Mouse (Mus musculus) urinary bladder, adult 18-20 months (tissue): ENCODE measurements around the gene Gria4.
A peak's percentile ranks its signal among the peaks of the same experiment; 100 is the strongest.
"Not testable (repeated sequence)": the region's sequence is repeated elsewhere in the genome, so short reads cannot be mapped to it uniquely, and the experiment has no call there.

ENCODE experiments used
- DNase-seq, 2 experiments: peaks; one replicate each; pipeline ENCODE4 v3.0.0; 2022; ENCODE audit warnings: low spot score in 2 of 2, mixed read lengths in 2 of 2

Gene Gria4

DNA sequence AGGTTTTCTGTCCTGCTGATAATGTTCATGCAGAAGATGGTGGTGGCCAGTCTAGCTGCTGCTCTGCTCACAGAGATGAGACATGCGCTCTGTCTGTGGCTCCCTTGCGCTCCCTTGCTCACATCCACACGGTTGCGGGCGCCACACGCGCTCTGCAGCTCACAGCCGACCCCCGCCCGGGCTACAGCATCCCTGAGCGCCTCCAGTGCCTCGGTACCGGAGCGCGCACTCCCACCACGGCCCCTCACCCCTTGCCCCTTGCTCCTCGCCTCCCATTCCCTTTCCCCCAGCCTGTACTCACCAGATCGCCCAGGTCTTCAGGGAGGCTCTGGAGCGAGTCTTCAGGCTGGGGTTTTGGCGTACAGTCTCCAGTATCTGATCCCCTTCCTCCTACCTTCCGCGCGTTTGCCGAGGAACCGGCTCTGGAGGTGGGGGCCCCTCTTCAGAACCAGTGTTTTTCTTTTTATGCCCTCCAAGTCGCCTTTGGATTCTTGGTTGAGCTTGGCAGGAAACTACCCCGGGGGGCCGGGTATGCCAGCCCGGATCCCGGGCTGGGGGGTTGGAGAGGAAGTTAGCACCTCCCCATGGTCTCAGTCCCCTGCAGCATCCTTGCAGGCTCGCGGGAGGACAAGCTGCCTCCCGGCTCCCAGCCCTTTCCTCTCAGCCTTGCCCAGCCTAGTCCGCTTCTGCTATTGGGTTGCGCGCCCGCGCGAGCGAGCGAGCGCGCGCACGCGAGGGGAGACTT, at the start of gene Gria4:
Gene Gria4, minus strand, starts transcription at position 691 of the 745 bp plus-strand sequence.
- peak; percentile 21 to 24 for DNase-seq

DNA sequence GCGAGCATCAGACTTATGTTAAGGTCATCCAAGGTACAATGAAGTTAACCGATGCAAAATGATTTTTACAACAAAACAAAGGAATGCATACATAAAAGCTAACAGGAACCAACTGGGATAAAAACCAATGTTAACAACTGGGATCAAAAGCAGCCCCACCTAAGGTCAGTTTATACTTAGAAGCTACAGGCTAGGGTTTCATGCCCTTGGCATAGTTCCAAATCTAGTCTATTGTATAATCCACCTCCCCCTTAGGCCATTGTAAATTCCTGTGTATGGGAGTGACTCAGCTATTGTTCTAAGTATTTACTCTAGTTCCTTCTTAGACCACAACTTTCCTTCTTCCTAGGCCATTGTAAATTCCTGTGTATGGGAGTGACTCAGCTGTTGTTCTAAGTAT, 14.9 kb upstream of the Gria4 start:
- DNase-seq: not testable (repeated sequence)

DNA sequence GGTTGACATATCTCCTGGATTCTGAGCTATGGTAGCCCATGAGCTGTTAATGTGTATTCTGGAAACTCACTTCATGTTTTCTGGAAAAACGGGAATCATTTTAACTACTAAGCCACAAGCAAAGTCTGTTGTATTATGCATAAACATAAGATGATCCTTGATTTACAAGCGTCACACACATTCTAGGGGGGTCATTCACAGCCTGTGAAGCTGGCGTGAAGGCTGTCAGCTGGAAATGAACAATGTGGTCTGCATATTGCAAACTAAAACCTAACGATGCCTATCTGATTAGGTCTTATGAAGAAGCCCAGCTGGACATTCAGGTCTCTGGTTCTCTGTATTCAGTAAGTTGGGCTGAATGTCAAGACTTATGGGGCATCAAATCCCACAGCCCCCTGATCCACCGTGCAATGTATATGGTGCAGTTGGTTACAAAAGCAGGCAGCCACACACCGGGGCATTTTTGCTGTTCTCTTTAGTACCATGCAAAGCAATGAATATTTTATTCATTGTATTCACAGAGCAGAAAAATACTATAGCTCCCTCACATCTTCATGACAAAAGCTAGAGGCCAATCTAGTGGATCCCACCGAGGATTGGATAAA, 7.2 kb upstream of the Gria4 start:
- DNase-seq: no peak

DNA sequence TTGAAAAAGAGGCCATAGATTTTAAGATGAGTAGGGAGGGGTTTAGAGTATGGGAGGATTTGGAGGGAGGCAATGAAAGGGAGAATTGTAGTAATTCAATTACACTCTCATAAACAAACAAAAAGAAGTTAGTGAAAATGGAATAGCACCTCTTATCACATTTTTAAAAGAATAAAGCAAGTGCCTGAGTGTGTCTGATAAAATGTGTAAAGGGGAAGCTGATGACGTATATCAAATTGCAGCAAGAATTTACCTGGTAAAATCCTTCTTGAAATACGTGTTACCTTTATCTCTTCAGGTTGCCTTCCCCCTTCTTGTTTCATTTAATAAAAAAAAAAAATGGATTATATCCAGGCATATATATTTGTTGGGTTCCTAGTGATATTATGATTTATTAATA, 1.4 kb upstream of the Gria4 start:
- DNase-seq: no peak

DNA sequence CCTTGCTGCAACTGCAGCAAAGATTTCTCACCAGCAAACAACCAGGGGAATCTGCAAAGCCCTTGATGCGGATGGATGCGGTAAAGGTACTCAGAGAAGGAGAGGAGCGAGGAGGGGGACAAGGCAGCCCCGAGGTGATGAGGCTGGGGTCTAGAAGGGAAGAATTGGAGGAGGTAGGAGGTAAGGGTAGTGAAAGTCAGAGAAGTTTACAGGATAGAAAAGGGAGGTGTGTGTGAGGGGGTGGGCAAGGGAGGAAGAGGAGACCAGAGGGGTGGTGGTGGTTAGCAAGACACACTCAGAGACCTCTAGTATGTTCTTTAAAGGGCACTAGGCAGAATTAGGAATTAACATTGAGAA, 233 bp upstream of the Gria4 start:
- no peak for DNase-seq

DNA sequence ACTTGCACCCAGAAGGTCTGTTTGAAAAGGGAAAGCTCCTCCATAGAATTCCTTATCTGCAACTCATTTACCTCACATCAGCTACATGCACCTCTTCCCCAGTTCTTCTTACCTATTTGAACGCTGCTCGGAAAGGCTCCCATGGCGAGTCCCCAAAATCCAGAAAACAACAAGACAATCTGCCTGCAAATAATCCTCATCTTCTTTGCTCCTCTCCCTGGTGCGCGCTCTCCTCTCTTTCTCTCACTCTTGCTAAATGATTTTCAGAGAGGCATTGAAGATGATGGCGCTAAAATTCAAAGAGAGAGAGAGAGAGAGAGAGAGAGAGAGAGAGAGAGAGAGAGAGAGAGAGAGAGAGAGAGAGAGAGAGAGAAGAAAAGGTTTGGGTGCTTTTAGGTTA, 959 bp downstream of the Gria4 start:
- no peak for DNase-seq

DNA sequence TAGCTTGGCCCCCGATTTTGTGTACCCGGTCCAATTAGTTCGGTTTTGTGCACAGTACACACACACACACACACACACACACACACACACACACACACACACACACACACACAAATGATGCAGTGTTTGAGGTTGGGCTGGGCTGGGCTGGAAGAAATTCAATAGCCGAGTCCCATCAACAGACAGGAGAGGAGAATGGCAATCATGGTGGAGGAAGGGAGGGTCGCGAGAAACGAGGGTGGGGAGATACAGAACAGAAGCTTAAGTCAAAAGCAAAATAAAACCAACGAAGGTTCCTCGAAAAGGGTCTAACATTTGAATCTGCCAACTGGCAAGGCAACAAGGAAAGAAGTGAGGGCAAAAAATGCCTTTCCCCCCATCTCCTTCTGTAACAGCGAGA, 1.6 kb downstream of the Gria4 start:
- DNase-seq: no peak

DNA sequence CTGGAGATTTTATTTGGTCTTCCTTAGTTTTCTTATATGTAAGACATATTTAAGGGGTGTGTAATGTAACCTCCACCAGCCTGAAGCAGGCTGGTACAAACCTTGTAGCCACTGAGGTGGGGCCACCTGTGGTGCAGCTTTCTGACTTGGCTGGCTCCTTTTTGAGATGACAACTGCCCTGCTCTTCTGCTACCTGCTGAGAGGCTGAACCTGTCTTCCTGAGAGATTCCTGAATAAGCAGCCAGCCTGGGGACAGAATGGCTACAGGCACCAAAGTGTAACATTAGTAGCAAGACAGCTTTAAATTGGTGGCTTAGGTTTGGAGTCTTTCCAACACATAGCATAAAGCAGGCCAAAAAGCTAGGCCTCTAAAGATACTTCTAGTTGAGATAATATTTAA, 46.6 kb downstream of the Gria4 start:
- not testable (repeated sequence) for DNase-seq

DNA sequence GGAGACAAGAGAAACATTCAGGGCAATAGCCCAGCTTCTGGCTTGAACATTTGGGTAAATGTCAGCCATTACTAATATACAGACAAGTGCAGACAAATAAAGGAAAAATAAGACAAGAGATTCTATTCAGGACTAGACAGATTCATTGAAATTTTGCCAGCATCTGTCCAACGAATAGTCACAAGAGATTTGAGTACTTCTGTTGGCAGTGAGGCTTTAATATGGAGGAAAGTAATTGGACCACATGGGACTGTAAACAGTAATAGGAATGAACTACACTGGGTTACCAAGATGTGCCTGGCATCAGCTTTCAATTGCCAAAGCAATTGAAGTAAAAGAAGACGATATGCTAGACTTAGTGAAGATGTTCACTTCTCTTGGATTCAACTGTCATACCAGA, 81.9 kb downstream of the Gria4 start:
- no peak for DNase-seq

DNA sequence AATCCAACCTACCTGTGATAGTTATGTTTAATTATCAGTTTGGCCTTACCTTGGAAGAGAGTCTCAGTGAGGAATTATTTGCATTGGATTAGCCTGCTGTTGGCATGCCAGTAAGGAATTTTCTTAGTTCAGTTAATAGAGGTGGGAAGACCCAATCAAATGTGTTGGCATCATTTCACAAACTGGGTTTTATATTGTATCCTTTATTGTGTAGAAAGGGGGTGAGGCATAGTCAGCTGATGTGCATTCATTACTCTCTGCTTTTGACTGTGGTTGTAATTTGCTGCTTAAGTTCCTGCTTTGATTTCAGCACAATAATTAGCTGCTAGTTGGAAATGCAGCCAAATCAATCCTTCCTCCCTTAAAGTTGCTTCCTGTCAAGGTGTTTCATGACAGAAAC, 83.7 kb downstream of the Gria4 start:
- DNase-seq: no peak

DNA sequence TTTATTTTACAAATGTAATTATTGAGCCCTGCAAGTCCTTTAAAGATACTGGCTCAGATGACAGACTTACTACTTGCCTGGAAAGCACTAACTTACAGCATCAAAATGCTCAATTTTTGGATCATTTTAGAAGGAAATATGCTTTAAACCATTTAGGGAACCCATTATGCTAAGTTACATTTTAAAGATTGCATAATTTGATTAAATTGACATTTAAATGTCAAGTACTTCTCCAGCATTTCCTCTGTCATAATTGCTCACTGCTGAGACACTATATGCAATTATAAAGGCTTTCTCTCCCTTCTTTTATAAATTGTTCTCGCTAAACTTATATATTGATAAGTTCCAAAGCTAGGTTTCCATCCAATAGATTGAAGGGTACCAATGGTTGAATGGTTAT, 108.9 kb downstream of the Gria4 start:
- DNase-seq: no peak

DNA sequence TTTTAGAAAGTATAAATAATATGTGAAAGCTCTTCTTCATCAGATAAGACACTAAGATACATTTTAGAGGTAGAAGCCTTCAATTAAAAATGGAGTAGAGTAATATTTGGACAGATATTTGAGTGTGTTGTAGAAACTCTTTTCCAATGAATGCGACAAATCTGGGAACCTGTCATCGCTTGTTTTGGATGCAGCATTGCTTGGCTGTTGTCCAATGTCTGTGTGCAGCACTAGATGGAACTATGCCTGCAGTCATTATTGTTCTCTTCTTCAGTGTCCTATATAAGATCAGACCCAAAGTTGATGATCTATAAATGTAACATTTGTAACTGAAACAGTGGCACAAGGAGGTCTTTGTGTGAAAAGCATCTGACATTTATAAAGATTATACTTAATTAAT, 115.8 kb downstream of the Gria4 start:
- DNase-seq: no peak

DNA sequence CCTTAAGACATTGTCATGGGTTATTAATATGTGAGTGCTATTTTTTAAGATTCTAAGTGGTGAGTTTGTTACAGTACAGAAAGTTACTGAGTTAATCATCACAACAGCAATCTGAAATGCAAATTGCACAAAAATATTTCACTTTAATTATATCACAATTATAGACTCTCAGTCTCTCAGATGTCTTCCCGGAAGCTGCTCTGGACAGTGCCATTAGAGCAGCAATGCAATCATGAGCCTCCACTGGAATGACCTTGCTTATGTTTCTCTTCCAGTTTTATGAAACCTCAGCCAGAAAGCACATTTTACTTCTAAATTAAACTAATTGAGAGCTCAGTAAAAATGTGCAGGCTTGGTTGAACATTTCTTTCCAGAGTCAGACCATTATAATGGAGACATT, 116.9 kb downstream of the Gria4 start:
- DNase-seq: no peak

DNA sequence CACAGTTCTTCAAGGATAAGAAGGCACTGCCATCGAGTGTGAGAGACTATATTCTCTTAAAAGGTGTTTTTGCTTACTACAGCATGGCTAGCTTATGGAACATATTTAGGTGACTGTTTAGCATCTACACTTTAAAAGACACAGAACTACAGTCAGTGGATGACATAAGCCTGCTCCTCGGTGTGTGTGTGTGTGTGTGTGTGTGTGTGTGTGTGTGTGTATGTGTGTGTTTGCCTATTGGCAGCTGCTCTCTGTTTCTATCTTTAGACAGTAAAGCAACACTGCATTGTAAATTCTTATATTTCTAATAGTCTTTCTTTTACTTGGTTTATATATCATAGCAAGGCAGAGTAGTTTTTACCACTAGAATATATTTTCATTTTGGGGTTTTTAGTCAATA, 130.3 kb downstream of the Gria4 start:
- no peak for DNase-seq

DNA sequence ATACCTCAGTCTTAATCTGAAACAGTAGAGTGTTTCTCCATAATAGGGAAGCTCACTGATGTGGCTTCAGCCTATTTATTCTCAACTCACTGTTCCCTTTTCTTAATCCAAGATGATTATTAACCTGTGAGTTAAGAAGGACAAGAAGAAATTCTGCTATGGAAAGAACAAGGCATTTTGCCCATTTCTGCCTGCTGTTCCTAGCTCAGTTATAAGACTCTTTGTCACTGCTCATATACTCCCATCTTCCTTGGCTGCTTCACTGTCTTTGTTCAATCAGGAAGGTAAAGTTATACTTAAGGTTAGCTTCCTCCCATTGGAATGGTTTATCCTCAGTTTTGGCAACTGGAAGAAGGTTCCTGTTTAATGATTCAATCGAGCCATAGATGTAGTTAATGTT, 133.6 kb downstream of the Gria4 start:
- DNase-seq: no peak

DNA sequence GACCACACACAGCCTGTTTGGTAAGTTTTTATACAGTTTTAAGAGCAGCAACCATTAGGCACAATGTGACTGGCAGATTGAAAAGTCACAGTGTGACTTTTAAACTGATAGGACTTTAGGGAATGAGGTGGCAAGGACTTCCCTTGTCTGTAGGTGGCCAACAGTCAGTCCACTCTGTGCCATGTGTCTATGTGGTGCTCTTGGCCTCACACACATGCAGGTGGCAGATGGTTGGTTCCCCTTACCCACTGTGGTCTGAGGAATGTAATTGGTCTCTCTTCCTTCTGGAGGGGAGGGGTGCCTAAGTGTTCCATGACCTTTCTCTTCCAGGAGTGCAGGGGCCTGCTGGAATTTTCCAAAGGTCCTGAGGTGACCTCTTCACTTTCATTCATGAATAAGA, 137.1 kb downstream of the Gria4 start:
- no peak for DNase-seq

DNA sequence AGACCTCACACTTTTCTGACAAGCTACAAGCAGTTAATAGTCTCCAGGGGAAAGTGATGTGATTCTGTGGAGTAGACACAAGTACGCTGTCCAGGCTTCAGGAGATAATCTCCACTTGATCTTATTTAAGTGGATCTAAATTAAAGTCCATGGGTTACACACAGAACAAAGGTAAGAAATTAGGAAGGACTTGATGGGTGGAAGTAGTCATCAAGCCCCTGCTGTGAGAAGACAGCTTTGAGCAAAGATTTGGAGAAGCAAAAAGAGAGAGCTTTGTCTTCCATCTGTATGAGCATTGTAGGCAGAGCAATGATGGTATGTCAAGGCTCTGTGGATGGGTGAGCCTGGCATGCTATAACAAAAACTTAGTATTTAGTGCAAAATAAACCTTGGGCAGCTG, 141.7 kb downstream of the Gria4 start:
- DNase-seq: no peak

DNA sequence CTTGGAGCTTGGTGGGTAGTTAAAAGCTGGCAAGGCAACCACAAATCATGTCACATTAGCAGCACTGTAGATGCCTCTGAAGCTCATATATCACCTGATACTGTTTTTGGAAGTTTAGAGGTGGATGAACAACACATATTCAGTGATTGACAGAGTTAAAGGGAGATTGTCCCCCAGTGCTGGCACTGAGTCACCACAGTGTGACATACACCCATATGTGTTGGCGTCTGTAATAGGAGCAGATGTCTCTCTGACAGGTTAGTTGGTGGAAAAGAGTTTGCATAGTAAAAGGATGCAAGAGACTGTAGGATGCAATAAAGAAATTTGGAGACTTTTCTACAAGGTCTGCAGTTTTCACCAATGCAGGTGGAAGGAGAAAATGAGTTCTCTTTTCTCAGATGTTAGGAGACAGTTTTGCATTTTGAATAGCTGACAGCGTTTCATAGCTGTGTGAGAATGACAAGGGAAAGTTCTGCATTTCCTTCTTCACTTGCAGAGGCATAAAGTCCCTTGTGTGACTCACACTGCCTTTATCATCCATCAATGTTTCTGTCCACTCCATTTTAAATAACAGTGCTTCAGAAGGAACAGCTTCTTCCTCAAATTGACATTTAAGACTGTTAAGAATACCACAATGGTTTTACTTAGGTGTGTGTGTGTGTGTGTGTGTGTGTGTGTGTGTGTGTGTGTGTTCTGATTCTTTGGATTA, 156.7 kb downstream of the Gria4 start:
- no peak for DNase-seq

DNA sequence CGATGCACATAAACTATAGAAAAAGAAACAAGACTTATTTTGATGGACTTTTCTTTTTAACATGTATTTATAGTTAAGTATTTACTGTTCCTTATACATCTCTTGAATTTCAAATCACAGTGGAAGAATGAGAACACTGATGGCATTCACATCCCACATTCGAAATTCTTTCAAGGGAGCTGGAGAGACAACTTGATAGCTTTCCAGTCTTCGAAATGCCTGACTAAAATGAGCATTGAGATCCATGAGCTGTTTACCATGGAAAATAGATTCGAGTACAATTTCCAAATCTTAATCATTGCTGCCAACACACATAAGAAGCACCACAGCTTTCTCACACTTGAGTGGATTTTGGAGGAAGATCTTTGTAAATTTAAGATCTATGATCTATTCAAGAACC, 164.1 kb downstream of the Gria4 start:
- no peak for DNase-seq

DNA sequence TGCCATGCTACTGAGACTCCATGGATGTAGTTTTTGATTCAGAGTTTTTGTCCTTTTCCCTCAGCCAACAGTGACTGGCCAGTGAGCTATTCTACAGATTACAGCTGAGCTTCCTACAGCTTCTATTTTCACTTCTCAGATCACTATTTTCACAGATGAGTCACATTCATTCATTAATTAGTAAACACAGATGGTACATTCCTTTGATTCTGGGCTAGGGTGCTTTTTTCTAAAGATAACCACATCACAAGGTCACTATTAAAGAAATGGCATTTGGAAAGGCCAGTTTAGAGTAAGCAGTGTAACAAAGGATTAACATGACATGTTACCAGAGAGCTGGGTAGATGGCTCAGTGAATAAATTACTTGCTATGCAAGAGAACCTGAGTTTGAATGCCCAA, 180.7 kb downstream of the Gria4 start:
- DNase-seq: no peak

DNA sequence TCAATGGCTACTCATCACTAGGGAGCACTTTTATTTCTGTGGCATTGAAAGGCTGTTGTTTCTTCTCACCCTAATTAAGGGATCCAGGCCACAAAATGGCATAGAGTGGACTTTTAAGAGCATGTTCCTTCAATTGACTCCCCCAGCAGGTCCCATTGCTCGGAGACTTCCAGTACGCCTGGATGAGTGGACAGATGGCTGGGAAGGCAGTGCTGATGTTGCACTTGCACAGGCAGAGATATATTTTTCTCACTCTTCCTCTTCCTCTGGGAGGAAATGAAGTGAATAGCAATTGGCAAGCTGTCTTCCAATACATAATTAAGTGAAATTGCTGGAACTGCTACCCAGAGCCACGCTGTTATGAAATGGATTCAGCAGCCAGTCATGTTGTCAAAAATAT, 190.7 kb downstream of the Gria4 start:
- no peak for DNase-seq

DNA sequence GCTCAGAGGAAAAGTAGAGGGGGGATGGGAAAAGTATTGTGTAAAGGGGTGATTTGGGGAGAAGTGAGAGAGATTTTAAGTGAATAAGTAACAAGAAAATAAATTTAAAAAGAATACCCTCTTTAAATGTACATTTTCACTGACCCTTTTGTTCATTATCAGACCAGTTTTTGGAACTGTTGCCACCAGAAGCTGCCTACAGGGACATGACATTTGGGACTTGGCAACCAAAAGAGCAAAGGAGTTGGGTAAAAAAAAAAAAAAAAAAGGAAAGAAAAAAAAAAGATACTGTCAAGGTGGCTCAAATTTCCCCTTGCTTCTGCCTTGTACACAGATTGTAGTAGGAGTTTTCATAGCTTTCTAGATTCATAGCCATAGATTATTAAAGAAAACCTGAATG, 191.8 kb downstream of the Gria4 start:
- DNase-seq: no peak

DNA sequence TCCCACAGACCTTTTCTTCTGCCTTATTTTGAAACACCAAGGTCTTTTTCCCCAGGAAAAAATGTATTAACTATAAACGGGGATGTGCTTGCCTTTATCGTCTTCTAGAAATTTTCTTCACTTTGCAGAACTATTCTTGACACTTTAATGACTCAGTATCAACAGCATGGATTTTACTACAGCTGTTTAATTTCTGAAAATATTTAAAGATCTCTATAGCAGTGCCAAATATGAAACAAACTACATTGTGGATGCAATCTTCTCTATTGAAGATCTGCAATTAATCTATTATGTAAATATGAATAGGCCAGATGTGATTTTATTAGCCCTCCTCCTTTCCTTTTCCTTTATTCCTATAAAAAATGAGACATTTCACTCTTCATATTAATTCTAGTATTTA, 194.2 kb downstream of the Gria4 start:
- no peak for DNase-seq
